Comparison of ENCODE assay signal across 13 mouse cellular contexts in the genomic region with DNA sequence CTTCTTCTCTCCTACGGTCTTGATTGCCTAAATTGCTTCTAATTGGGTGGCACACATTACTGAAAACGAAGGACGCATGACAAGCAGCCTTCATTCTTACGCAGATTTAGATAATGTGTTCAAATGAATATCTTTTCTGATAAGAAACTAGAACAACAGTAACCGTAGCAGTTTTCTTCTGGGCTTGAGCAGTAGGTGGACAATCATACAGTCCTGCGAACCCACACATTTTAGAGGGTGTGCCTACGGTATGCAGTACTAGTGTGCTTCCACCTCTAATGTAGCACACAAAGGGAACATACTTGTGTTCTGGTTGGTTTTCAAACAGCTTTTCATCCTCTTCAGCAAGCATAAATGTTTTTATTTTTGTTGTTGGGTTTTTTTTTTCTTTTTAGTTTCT.
DNase-seq lines count a peak whose midpoint lies in the region; ATAC-seq and TF ChIP-seq lines count a peak whose summit lies in the region.
"Had no signal": no experiment of that assay in that cellular context is flagged by ENCODE, and none has a peak within 500 bp of the region (broad histone marks: within the 10 kb centered on the region; RNA-seq: fewer than 3 reads in every experiment).

No protein-coding gene starts in this region.

- TF ChIP-seq CTCF in layer of hippocampus, adult 2 months (conservative IDR thresholded peaks at IDR 0.05): no peak

- peaks cover 31% of the 10 kb centered on the region for H3K4me1 ChIP-seq in forebrain, embryonic 16.5 days (replicated peaks; ENCODE audit: control insufficient read depth, insufficient read depth, low read length)
- peaks cover 47% of the 10 kb centered on the region for H3K4me1 ChIP-seq in midbrain, embryonic 12.5 days
- H3K4me1 ChIP-seq in heart, embryonic 12.5 days (replicated peaks): no peaks in the 10 kb centered on the region; the same call in 1 of the 2 replicates
- H3K4me1 ChIP-seq in kidney, embryonic 14.5 days (ENCODE audit: control insufficient read depth, insufficient read depth, low read length): peaks cover 3% of the 10 kb centered on the region; the same call in 1 of the 2 replicates

- peak overlapping the region; percentile 67 for H3K4me3 ChIP-seq in layer of hippocampus, adult 2 months
- peak overlapping the region; percentile 30 for H3K4me3 ChIP-seq in forebrain, embryonic 16.5 days (replicated peaks; ENCODE audit: low read length)
- H3K4me3 ChIP-seq in midbrain, embryonic 12.5 days: no peak overlapping the region
- no peak overlapping the region for H3K4me3 ChIP-seq in heart, embryonic 12.5 days
- H3K4me3 ChIP-seq in kidney, embryonic 14.5 days (ENCODE audit: low read length): no peak overlapping the region
- H3K4me3 ChIP-seq: embryonic facial prominence, embryonic 15.5 days had no signal

- no peaks in the 10 kb centered on the region for H3K27me3 ChIP-seq in forebrain, embryonic 16.5 days (replicated peaks; ENCODE audit: control insufficient read depth, insufficient read depth, low read length)
- peaks cover 11% of the 10 kb centered on the region; the same call in 1 of the 2 replicates for H3K27me3 ChIP-seq in midbrain, embryonic 12.5 days
- H3K27me3 ChIP-seq in heart, embryonic 12.5 days (replicated peaks): peaks cover 50% of the 10 kb centered on the region
- H3K27me3 ChIP-seq in kidney, embryonic 14.5 days (ENCODE audit: control insufficient read depth, insufficient read depth, low read length): peaks cover 42% of the 10 kb centered on the region

- no peak for DNase-seq in layer of hippocampus, adult 2 months (ENCODE audit: low spot score in 2 of 2)
- DNase-seq in layer of hippocampus, adult 11-12 months (ENCODE audit: low spot score): no peak
- DNase-seq in cerebellum, postnatal 10 days: peak; percentile 29 to 64
- no peak for DNase-seq in adrenal gland, postnatal 36 days
- DNase-seq: B cell, adult 2 months; gastrocnemius, postnatal 14 days; heart, postnatal 36 days had no signal

- no peaks in the 10 kb centered on the region for H3K9me3 ChIP-seq in forebrain, embryonic 16.5 days (ENCODE audit: control insufficient read depth, low read length)
- H3K9me3 ChIP-seq in midbrain, embryonic 12.5 days: no peaks in the 10 kb centered on the region
- H3K9me3 ChIP-seq in heart, embryonic 12.5 days (replicated peaks): no peaks in the 10 kb centered on the region
- no peaks in the 10 kb centered on the region for H3K9me3 ChIP-seq in kidney, embryonic 14.5 days (ENCODE audit: control insufficient read depth, low read length)
- H3K9me3 ChIP-seq: embryonic facial prominence, embryonic 15.5 days had no signal

- H3K9ac ChIP-seq in forebrain, embryonic 16.5 days (replicated peaks; ENCODE audit: low read depth, low read length): peak overlapping the region; percentile 67
- H3K9ac ChIP-seq in midbrain, embryonic 12.5 days (replicated peaks): peak overlapping the region; percentile 64; the same call in 1 of the 2 replicates
- no peak overlapping the region for H3K9ac ChIP-seq in heart, embryonic 12.5 days
- H3K9ac ChIP-seq in kidney, embryonic 14.5 days (ENCODE audit: low read depth, low read length): no peak overlapping the region
- H3K9ac ChIP-seq: embryonic facial prominence, embryonic 15.5 days; liver, embryonic 14.5 days had no signal

- peak overlapping the region; percentile 88 for H3K4me2 ChIP-seq in forebrain, embryonic 16.5 days (ENCODE audit: low read length)
- peak overlapping the region; percentile 79 for H3K4me2 ChIP-seq in midbrain, embryonic 12.5 days (replicated peaks)
- no peak overlapping the region for H3K4me2 ChIP-seq in heart, embryonic 12.5 days
- H3K4me2 ChIP-seq in kidney, embryonic 14.5 days (replicated peaks; ENCODE audit: low read depth, low read length): no peak overlapping the region
- H3K4me2 ChIP-seq: embryonic facial prominence, embryonic 15.5 days had no signal

- no peaks in the 10 kb centered on the region for H3K36me3 ChIP-seq in forebrain, embryonic 16.5 days (ENCODE audit: control insufficient read depth, insufficient read depth)
- H3K36me3 ChIP-seq in midbrain, embryonic 12.5 days: no peaks in the 10 kb centered on the region
- no peaks in the 10 kb centered on the region for H3K36me3 ChIP-seq in heart, embryonic 12.5 days
- no peaks in the 10 kb centered on the region for H3K36me3 ChIP-seq in kidney, embryonic 14.5 days (ENCODE audit: control insufficient read depth, insufficient read depth, low read length)
- H3K36me3 ChIP-seq: embryonic facial prominence, embryonic 15.5 days had no signal

- peak overlapping the region; percentile 99 for H3K27ac ChIP-seq in layer of hippocampus, adult 2 months
- H3K27ac ChIP-seq in forebrain, embryonic 16.5 days (ENCODE audit: low read length): peak overlapping the region; percentile 100
- H3K27ac ChIP-seq in midbrain, embryonic 12.5 days (replicated peaks): peak overlapping the region; percentile 97
- no peak overlapping the region for H3K27ac ChIP-seq in heart, embryonic 12.5 days (ENCODE audit: poor library complexity, severe bottlenecking)
- H3K27ac ChIP-seq in kidney, embryonic 14.5 days (ENCODE audit: low read depth, low read length): no peak overlapping the region
- H3K27ac ChIP-seq: embryonic facial prominence, embryonic 15.5 days; liver, embryonic 14.5 days had no signal

- 2% methylated on average over 7 of the region's 7 CpGs for WGBS in forebrain, embryonic 16.5 days
- WGBS in midbrain, embryonic 12.5 days: 10% methylated on average over 7 of the region's 7 CpGs
- WGBS in heart, embryonic 12.5 days: 6% methylated on average over 7 of the region's 7 CpGs
- 6% methylated on average over 7 of the region's 7 CpGs for WGBS in kidney, embryonic 14.5 days

- no peak for ATAC-seq in forebrain, embryonic 16.5 days
- no peak for ATAC-seq in midbrain, embryonic 12.5 days (ENCODE audit: low FRiP score, low read depth)
- no peak for ATAC-seq in heart, embryonic 12.5 days (ENCODE audit: insufficient number of reproducible peaks, low FRiP score)
- ATAC-seq in kidney, embryonic 14.5 days (ENCODE audit: low FRiP score, low TSS enrichment): no peak

Comparison
In these comparisons a context has a peak if more than half of its experiments do, and no peak if none do; other contexts are left out.
1. DNase-seq: peak in cerebellum, postnatal 10 days (2 of 2); none in layer of hippocampus, adult 2 months (0 of 2), layer of hippocampus, adult 11-12 months (single experiment) and adrenal gland, postnatal 36 days (0 of 2).
2. H3K27ac ChIP-seq: peak in layer of hippocampus, adult 2 months (single experiment), forebrain, embryonic 16.5 days (single experiment) and midbrain, embryonic 12.5 days (single experiment); none in heart, embryonic 12.5 days (single experiment) and kidney, embryonic 14.5 days (single experiment).
3. H3K4me3 ChIP-seq: peak in layer of hippocampus, adult 2 months (single experiment) and forebrain, embryonic 16.5 days (single experiment); none in midbrain, embryonic 12.5 days (single experiment), heart, embryonic 12.5 days (single experiment) and kidney, embryonic 14.5 days (single experiment).
4. H3K4me2 ChIP-seq: peak in forebrain, embryonic 16.5 days (single experiment) and midbrain, embryonic 12.5 days (single experiment); none in heart, embryonic 12.5 days (single experiment) and kidney, embryonic 14.5 days (single experiment).
5. H3K9ac ChIP-seq: peak in forebrain, embryonic 16.5 days (single experiment) and midbrain, embryonic 12.5 days (single experiment); none in heart, embryonic 12.5 days (single experiment) and kidney, embryonic 14.5 days (single experiment).